Mouse (Mus musculus): ENCODE measurements around the gene Rap2a. TPM values are rescaled to one million over a fixed set of nuclear protein-coding genes. Genes with fewer than 3 reads are reported as not detected.
A peak's percentile ranks its signal among the peaks of the same experiment; 100 is the strongest.

Gene Rap2a
- polyA plus RNA-seq, 1 experiment = 37.0 TPM

- no peak for TF ChIP-seq POLR2A (IDR thresholded peaks at IDR 0.05; ENCODE audit: borderline replicate concordance, extremely low read depth, insufficient read depth, insufficient read length, poor library complexity, severe bottlenecking)
- TF ChIP-seq CTCF (IDR thresholded peaks at IDR 0.05; ENCODE audit: borderline replicate concordance, extremely low read depth, insufficient read depth, insufficient read length) = no peak
Observed at GRCm38 (mm10) chr14:120469126-120469790, 9.0 kb upstream of the Rap2a start.

GRCm38 (mm10) chr14:120476186-120476697 is 2.0 kb upstream of the Rap2a start:
- TF ChIP-seq CTCF (IDR thresholded peaks at IDR 0.05; ENCODE audit: borderline replicate concordance, extremely low read depth, insufficient read depth, insufficient read length) = no peak
- no peak for DNase-seq (ENCODE audit: low read depth)

More at GRCm38 (mm10) chr14:120469126-120469790, 9.0 kb upstream of the Rap2a start:
- no peak for DNase-seq (ENCODE audit: low read depth)

DNA sequence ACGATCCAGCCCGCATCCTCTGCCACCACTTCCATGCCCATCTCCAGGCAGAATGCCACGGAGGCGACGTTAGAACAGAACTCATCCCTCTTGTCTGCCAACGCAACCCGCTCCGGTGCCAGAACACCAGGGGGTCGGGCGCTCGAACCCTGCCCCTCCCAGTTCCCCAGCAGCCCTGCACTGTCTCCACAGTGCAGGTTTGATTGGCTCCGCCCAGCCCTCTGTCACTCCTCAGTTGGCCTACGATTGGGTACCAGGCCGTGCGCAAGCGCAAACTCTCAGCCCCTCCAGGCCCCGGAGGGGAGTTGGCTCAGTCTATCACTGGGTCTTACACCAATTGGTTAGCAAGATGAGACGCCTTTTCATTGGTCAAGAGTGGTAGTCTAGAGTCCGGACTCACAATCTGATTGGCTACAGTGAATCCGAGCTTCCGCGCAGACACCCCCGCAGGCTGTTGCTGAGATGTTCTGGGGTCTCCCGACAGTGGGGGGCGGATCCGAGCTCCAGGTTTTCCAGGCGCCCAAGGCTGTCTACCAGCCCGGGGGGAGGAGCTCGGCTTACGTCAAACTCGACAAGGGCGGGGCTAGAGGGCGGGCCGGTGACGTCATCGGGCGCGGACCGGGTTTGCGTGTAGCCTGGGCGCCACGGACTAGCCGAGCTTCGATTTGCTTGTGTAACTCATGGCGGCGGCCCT is 809 bp upstream of the Rap2a start:
- TF ChIP-seq CTCF (IDR thresholded peaks at IDR 0.05; ENCODE audit: borderline replicate concordance, extremely low read depth, insufficient read depth, insufficient read length) (no peak), POLR2A (IDR thresholded peaks at IDR 0.05; ENCODE audit: borderline replicate concordance, extremely low read depth, insufficient read depth, insufficient read length, poor library complexity, severe bottlenecking) (peak; percentile 73; the same call in 1 of the 2 replicates)
- DNase-seq (ENCODE audit: low read depth) = peak; percentile 100

DNA sequence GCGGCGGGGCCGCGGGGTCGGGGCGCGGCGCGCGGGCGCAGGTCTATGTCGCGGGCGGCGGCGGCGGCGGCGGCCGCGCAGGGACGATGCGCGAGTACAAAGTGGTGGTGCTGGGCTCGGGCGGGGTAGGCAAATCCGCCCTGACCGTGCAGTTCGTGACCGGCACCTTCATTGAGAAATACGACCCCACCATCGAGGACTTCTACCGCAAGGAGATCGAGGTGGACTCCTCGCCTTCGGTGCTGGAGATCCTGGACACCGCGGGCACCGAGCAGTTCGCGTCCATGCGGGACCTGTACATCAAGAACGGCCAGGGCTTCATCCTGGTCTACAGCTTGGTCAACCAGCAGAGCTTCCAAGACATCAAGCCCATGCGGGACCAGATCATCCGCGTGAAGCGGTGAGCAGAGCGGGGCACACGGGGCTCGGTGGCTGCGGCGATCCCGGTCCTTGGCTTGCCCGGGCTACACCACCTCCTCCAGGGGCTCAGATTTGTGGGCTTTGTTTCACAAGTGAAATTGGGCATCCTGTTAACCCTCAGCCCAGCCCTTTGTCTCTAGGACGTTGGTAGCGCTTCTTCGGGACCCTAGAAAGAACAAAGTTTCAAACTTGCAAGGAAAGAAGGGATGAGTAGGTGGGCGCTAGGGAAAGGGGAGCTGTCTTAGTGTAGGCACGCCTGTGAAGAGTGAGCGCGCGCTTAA is 547 bp downstream of the Rap2a start:
- TF ChIP-seq CTCF (IDR thresholded peaks at IDR 0.05; ENCODE audit: borderline replicate concordance, extremely low read depth, insufficient read depth, insufficient read length) = no peak
- no peak for TF ChIP-seq POLR2A (IDR thresholded peaks at IDR 0.05; ENCODE audit: borderline replicate concordance, extremely low read depth, insufficient read depth, insufficient read length, poor library complexity, severe bottlenecking)
- peak; percentile 68 for DNase-seq (ENCODE audit: low read depth)

- TF ChIP-seq CTCF (IDR thresholded peaks at IDR 0.05; ENCODE audit: borderline replicate concordance, extremely low read depth, insufficient read depth, insufficient read length) = no peak
- no peak for TF ChIP-seq POLR2A (IDR thresholded peaks at IDR 0.05; ENCODE audit: borderline replicate concordance, extremely low read depth, insufficient read depth, insufficient read length, poor library complexity, severe bottlenecking)
- DNase-seq (ENCODE audit: low read depth) = no peak
Observed at GRCm38 (mm10) chr14:120480341-120480900, 2.2 kb downstream of the Rap2a start.

DNA sequence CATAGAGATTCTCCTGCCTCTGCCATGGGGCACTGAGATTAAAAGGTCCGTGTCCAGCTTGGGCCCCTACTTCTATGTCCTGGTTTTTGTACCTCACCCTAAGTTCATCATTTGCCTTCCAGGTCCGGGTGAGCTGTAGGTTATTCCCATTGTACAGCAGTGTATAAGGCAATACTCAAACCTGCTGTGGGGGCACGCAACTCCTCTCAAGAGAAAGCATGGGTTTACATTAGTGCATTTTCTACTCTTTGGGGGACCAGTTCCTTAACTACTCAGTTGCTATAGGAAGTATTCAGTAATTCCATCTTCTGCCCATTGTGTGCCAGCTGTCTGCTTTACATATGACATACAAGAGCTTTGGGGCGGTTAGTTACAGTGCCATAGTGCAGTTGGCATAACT is 2.7 kb downstream of the Rap2a start:
- TF ChIP-seq CTCF (IDR thresholded peaks at IDR 0.05; ENCODE audit: borderline replicate concordance, extremely low read depth, insufficient read depth, insufficient read length) = no peak
- TF ChIP-seq POLR2A (IDR thresholded peaks at IDR 0.05; ENCODE audit: borderline replicate concordance, extremely low read depth, insufficient read depth, insufficient read length, poor library complexity, severe bottlenecking) = no peak

GRCm38 (mm10) chr14:120484561-120484960 is 6.3 kb downstream of the Rap2a start:
- TF ChIP-seq POLR2A (IDR thresholded peaks at IDR 0.05; ENCODE audit: borderline replicate concordance, extremely low read depth, insufficient read depth, insufficient read length, poor library complexity, severe bottlenecking) = no peak
- DNase-seq (ENCODE audit: low read depth) = no peak

More for the DNA sequence above, 2.7 kb downstream of the Rap2a start:
- DNase-seq (ENCODE audit: low read depth) = no peak

DNA sequence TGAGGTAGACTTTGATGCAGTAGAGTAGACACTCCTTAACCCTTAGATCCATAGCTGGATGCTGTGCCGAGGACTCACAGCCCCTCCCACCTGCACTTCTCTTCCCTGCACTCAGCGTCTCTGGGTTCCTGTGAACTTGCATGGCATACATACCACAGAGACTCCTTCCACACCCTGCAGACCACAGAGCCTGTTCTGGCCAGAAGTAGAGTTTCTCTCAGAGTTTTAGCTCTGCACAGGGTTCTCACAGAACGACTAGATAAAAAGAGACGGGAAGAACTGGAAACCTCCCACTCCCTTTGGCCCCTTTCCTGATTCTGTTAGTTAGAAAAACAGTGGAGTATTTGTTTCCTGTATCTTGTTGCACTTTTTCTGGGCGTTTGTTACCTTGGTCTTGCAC is 18.0 kb downstream of the Rap2a start:
- no peak for DNase-seq (ENCODE audit: low read depth)
- no peak for TF ChIP-seq CTCF (IDR thresholded peaks at IDR 0.05; ENCODE audit: borderline replicate concordance, extremely low read depth, insufficient read depth, insufficient read length)

- no peak for DNase-seq (ENCODE audit: low read depth)
- no peak for TF ChIP-seq CTCF (IDR thresholded peaks at IDR 0.05; ENCODE audit: borderline replicate concordance, extremely low read depth, insufficient read depth, insufficient read length)
- TF ChIP-seq POLR2A (IDR thresholded peaks at IDR 0.05; ENCODE audit: borderline replicate concordance, extremely low read depth, insufficient read depth, insufficient read length, poor library complexity, severe bottlenecking) = no peak
Observed at GRCm38 (mm10) chr14:120496827-120497226, 18.6 kb downstream of the Rap2a start.

GRCm38 (mm10) chr14:120499096-120499495 is 20.9 kb downstream of the Rap2a start:
- DNase-seq (ENCODE audit: low read depth) = no peak
- TF ChIP-seq CTCF (IDR thresholded peaks at IDR 0.05; ENCODE audit: borderline replicate concordance, extremely low read depth, insufficient read depth, insufficient read length) (no peak), POLR2A (IDR thresholded peaks at IDR 0.05; ENCODE audit: borderline replicate concordance, extremely low read depth, insufficient read depth, insufficient read length, poor library complexity, severe bottlenecking) (no peak)

GRCm38 (mm10) chr14:120499601-120500000 is 21.4 kb downstream of the Rap2a start:
- DNase-seq (ENCODE audit: low read depth) = no peak
- TF ChIP-seq POLR2A (IDR thresholded peaks at IDR 0.05; ENCODE audit: borderline replicate concordance, extremely low read depth, insufficient read depth, insufficient read length, poor library complexity, severe bottlenecking) (no peak), CTCF (IDR thresholded peaks at IDR 0.05; ENCODE audit: borderline replicate concordance, extremely low read depth, insufficient read depth, insufficient read length) (no peak)
